Mouse (Mus musculus) hematopoietic stem cell, adult 5-6 weeks (primary cell): ENCODE results near the gene Cntnap2. TPM values are rescaled to one million over a fixed set of nuclear protein-coding genes. Genes with fewer than 3 reads are reported as not detected.

Source experiments
- ATAC-seq, 2 experiments: fragments of 125-278 bp in 1 of 2; replicated peaks in 1 of 2; 2 replicates each; pipeline ENCODE4 v1.8.0; 2016 to 2017; ENCODE audit warnings: inconsistent platforms in 2 of 2, mild to moderate bottlenecking in 2 of 2, moderate number of reproducible peaks in 2 of 2, low read depth in 1 of 2, moderate TSS enrichment in 1 of 2; ENCODE audit not compliant: low FRiP score in 2 of 2, poor library complexity in 2 of 2, severe bottlenecking in 2 of 2, insufficient read depth in 1 of 2, low TSS enrichment in 1 of 2
- total RNA-seq: library from RNA; stranded (forward); fragments of 172-1452, 232-1000 nt; gene quantifications from 2 replicates; pipeline ENCODE4 v1.2.3, GENCODE M21; 2017

The Cntnap2 gene
- total RNA-seq, 1 experiment from 2014 or later, result not detected

DNA sequence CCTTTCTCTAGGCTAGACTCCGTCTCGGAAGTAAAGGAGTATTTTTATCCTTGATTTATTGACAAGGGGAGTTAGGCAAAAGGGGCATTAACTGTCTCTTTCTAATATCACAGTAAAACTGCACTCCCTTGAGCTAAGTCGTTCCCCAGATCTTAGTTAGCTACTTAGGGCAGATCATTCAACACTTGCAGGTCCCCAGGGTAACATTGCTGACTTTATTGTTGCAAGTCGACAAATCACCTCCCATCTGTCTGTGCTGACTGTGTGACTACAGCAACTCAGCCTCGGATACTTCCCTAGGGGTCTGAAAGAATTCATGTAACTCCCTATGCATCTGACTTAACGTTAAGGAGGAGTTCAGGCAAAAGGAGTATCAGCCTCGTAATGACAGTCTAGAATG is 1865.6 kb downstream of the Cntnap2 start:
- no peak for ATAC-seq

DNA sequence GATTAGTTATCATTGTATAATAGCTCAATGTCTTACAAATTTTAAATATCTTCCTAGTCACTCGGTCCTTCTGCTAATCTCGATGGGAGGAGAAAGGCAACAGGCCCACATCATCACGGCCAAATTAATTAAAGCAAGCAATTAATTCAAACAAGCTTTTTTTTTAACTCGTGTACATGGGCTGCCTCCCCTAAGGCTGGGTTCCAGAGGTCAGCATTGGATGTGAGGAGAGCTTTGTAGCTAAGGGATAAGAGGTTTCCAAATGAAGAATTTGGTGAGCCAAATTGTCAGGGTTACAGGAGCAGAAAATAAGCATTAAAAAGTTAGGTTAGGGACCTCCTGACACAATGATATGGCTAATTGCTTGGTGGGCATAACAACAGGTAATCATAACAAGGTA is 1886.5 kb downstream of the Cntnap2 start:
- ATAC-seq, result no peak

DNA sequence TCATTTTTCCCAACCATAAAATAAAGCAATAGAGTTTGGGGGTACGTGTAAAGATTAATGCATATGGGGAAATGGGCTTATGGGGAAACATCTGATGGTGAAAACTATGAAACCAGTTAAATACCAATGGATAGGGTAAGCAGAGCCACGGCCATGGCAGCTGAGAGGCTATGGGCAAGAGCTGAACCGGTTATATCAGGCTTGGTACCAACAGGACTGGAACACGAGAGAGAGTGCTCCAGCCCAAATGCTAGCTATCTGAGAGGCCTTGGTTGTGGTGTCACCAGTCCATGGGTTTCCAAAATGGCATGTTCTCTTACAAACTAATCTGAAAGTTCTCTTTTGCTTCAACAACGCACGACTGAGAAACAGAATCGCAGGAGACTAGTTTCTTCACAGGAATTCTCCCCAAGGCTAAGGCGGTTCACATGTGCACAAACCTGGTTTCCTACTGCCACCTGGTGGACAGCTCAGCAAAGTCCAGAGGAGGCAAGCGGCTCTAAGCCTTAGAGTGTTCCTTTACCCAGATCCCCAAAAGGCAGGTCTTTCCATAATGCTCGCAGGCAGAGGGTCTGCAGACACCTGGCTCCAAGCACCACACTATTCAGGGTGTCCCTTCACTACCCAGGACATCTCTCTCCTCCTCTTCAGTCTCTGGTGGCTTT is 1902.0 kb downstream of the Cntnap2 start:
- ATAC-seq, result peak; percentile 84 to 85

DNA sequence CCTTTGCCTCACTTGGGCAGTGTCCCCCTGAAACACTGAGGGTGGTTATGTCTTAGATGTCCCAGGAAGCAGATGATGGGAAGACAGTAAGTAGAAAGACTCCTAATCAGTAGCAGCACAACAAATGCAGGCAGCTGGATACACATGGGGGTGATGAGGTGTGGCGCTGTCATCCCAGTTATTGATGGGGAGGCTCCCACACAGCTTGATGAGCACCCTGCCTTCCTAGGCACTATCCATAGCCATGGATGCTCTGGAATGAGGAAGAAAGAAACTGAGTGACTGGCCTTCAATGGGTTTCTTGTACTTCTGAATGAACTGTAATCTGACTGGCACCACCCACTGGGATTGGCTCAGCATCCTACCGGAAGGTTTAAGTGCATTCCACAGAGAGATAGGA is 1904.1 kb downstream of the Cntnap2 start:
- no peak for ATAC-seq

DNA sequence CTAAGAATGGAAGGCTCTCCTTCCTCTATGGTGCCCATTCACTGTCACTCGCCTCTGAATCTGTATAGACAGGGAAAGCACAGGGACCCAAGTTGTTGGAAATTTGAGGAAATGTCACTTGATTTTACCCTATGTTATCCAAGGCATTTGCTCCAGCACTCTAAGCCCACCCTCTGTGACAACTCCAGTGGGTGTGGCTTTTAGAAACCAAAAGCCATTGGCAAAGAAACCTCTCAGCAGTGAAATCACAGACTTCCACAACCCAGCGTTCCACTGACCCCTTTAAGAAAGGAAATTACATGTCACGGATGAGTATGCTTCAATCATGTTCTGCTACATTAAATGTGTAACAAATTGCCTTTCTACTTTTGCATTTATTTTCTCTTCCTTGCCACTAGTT is 1904.5 kb downstream of the Cntnap2 start:
- no peak for ATAC-seq

DNA sequence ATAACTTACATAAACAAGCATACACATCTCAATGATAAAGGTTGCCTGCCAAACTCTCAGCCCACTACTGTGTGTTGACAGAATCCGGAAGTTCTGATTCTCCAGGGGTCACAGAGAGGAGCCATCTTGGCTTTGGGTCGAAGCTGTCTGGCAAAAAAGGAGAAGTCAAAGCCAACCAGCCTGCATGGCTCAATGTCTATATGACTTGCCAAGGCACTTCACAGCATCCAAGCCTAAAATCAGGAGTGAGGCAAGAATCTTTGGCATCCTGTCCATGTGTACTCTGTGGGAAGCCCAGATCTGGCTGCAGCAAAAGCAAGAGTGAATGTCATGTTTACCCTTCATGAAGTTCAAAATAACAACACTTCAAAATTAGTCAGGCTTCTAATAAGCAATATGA is 1913.5 kb downstream of the Cntnap2 start:
- no peak for ATAC-seq

DNA sequence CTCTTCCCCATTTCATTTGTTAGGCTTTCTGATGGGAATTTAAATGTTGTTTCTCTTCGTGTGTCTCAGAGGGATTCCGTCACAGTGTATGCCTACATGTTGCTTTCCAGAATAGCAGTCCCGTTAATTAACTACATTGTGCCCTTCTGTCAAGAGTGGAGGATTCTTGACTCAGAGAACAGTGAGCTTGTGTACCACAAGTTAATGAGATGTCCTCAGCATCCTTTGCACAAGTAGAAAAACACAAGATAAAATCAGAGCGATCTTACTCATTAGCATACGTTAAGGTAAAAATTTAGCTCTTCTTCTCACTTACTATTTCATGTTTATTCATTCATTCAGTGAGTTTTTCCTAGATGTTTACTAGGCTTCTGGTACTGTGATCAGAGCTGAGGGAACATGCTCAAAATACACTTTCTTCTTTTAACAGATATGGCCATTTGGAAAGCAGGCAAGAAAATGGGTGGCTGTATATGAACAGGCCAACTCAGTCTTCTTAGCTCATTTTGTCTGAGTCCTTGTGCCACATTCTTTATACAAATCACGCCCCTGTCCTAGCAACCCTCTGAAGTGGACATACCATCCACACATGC is 1936.9 kb downstream of the Cntnap2 start:
- no peak for ATAC-seq

DNA sequence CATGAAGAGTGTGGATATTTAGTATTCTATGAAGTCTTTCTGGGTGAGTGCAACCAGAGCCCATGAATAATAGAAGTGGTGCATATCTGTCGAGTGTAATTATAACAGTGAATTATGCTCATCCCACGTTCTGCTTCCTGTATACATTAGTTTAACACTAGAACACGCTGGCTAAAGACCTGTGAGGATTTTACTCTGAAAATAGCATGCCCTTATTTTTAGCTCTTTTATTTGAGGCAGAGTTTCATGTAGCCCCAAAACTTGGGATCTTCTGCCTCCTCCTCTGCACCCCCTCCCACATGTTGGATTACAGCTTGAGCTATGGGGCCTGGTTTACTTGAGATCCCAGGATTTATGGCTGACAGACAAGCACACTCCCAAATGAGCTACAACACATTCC is 1945.3 kb downstream of the Cntnap2 start:
- ATAC-seq, result no peak

DNA sequence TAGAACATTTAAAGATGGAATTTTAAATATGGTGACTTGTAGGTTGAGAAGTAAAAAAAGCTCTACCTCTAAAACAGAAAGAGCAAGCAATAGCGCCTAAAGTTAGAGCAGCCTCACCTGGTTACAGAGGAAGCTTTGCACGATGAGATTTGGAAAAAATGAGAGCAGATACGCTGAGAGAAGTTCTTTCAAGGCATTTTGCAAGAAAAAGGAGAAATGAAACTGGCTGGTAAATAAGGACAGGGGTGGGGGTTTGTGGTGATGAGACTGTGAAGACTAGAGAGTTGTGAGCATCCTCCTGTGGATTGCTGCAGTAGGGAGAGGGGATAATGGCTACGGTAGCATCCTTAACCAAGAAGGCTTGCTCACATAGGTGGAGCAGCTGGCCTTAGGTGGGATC is 1953.8 kb downstream of the Cntnap2 start:
- ATAC-seq, result no peak; a peak in 1 of 4 replicates

DNA sequence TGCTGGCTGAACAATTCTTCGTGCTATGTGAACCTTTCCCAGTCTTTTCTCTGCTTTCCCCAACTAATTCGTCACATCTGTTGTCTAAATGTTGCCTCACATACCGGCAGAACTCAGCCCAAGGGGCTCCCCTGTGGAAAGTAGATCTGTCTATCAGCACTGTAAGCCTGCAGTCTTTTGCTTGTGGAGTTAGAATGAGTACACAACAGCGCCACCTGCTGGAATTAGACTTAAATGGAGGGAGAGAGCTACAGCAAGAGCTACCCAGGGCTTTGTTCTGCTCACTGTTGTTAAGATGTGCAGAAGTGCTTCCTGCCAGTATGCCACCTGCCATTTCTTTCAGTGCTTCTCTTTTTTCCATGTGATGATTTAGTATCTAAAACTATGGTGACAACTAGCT is 1954.4 kb downstream of the Cntnap2 start:
- peak; percentile 96 to 99 for ATAC-seq

DNA sequence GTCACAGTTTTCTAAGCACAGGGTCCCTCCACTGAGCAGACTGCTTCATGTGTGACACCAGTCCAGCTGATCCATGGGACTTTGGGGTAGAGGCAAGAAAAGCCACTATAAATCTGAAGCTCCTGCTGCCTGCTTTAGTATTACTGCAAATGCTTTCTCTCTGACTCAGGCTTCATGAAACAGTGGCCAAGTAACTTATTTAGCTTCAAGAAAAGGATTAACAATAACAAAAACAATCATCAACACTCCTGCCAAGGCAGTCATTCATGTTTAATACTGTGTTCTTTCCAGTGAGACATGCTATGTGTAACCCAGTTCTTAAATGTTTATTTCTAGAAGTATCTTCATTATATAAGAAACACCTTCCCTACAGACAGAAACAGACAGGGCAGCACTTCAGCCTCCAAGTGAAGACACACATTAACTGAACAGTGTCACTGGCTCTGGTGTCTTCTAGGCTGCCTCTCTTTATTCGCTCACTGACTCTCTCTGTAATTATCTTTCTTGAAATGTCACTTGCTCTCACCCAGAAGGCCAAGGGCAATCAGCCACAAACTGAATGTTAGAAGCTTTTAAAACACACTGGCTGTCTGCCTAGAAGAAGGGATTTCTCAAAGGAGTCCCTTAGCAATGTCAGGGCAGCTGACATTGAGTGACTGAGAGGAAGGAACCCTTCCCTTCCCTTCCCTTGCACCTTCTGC is 1955.9 kb downstream of the Cntnap2 start:
- no peak for ATAC-seq

DNA sequence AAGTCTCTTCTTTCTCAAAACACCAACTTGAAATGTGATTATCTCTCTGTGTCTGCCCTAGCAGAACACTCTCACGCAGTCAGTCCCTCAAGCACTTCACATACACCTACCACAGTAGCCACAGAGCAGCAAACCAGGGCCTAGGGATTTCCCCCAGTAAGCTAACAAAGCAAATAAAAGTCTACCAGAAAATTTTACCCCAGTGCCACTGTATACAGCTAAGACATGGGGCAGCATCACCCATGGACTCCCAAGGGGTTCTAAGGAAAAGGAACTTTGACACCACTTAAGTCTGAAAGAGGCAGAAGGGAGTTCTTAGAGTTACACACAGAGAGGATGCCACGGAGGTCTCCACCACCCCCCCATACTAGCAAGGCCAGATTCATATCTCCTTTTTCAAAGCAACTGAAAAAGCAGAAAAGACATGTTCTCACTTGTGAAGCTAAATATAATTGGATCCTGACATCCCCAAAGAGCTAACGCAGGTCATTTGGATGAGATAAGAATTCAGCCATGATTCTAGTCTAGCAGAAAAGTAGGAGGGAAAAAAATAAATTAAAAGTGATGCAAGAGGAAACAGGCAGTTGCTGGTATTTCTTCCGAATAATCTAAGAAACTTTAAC is 1967.0 kb downstream of the Cntnap2 start:
- no peak for ATAC-seq

DNA sequence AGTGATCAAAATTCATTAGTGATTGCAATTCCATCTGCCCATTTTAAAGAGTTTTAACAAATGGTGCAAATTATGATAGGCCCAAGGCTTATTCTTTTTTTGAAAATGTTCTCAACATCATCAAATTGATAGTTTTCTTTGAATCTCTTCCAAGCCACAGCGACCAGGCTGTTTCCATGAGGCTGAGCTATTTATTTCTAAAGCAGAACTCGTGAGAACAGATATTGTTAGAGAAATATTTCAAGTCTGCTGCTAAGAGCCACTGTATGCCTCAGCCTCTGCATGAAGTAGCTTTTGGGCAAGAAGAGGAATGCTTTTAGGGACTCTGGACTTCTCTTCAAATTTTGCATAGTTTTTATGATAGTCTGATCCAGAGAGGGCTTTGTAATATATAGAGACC is 1972.2 kb downstream of the Cntnap2 start:
- no peak for ATAC-seq

DNA sequence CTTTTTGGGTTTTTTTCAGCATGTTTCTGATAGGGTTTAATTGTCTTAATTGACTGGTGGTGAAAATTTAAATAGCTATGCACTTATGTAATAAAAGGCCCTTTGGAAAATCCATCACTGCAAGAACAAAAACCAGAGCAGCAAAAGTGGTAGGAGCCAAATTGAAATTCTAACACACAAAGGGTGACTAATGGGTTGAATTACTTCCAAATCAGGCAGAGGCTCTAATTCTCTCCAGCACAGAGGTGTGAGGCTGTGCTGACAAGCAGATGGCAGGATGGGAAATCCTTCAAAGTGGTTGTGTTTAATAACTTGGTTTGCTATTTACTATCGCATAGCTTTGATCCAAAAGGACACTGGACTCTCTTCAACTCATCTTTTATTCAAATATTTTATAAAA is 1983.4 kb downstream of the Cntnap2 start:
- ATAC-seq, result no peak

DNA sequence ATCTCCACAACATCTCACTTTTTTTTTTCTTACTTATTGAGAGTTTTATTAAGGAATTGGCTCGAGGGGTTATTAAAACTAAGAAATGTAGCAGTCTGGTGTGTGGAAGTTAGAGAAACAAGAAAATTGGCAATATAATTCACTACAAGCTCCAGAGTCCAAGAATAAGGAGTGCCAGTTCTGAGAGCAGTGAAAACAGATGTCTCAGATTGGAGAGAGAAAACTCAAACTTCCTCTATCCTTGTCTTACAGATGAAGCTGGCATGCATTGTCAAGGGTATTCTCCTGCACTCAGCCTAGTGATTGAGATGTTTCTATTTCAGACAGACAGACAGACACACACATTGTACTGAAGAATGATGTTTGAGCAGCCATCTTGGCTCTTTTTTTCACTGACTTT is 1984.4 kb downstream of the Cntnap2 start:
- ATAC-seq, result no peak

DNA sequence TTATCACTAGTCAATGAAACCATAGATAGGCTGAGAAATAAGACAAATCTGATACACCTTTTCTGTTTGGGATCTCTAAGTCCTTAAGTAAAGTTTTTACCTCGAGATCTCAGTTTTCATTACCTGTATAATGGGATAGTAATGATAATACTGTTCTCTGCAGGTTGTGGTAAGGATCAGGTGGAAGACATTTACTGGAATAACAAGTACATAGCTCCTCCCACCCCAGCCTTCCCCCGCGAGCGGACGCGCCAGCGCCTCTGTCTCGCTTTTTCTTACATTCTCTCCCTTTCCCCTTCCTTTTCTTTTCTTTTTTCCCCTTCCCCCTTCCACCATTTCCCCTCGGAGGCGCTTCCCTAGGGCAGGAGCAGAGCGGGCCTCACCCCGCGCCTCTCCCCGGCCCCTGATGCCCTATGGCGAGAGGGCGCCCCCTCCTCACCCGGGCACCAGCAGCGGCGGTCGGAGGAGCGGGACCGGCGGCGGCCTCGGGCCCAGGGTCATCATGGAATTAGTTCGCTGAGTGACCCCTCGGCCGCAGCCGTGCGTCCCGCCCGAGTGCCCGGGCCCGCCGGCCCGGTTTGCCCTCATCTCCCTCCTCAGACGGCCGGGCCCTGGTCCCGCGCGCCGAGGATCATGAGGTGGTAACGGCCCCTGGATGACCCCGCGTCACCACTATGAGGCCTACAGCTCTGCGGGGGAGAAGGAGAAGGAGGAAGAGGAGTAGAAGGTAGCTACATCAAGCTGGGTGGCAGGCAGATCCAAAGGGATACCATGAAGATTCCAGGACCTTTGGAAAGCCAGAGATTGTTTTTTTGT is 1985.4 kb downstream of the Cntnap2 start:
- ATAC-seq, result no peak

DNA sequence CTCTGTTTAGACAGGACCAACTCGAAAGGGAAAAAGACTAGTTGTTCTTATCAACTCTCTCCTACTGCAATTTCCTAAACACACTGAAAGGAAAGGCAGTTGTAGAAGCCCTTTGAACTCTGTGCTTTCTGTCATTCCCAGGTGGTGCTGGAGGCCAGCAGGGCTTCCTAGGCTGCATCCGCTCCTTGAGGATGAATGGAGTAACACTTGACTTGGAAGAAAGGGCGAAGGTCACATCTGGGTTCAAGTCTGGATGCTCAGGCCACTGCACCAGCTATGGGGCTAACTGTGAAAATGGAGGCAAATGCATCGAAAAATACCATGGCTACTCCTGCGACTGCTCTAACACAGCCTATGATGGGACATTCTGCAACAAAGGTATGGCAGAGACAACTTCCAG is 1989.9 kb downstream of the Cntnap2 start:
- no peak for ATAC-seq
